Mouse (Mus musculus) spleen, embryonic (tissue): Measurements from ENCODE around the gene Psmd1.
"Not testable (repeated sequence)": the region's sequence is repeated elsewhere in the genome, so short reads cannot be mapped to it uniquely, and the experiment has no call there.

Experiments
- CTCF ChIA-PET: fragments of 350-600 bp; sonication (Branson Sonifier 250); formaldehyde crosslinking; loops from one replicate; lab custom pipeline; 2022; lab: Charles Lee

Gene Psmd1

DNA sequence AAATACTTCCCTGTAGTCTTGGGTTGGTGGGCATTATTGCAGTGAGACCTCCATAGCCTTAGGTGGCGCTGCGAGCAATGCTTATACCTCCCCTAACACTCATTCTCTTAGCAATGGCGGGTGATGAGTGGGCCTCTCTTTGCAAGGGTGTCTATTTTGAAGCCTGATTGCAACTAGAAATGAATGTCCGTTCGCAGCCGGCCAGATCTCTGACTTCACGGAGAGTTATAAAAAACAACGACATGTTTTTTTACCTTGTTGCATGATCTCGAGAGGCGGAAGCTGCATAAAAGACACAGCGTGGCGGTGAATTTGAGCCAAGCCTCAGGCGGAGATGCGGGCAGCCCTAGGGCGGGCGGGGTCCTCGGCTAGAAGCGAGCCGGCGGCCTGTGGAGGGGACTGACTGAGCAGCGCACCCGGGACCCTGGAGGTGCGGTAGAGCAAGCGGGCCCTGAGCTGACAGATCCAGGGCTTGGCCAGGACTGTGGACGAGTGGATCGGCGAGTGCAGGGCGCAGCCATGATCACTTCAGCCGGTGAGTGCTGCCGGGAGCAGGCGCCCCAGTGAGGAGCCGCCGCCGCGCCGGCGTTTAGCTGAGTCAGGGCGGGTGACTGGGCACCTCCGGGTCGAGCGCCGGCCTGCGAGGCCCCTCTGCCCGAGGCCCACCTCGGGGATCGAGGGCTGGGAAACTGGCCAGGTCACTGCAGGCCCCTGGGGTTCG is at the start of gene Psmd1:
TSS of gene Psmd1 (plus strand) at position 117 of the 721 bp plus-strand sequence.
- CTCF ChIA-PET: interaction anchor here (0.7 kb wide), 1 partner anchor 330 kb away, joined by 4 read pairs; no protein-coding TSS in a partner anchor

DNA sequence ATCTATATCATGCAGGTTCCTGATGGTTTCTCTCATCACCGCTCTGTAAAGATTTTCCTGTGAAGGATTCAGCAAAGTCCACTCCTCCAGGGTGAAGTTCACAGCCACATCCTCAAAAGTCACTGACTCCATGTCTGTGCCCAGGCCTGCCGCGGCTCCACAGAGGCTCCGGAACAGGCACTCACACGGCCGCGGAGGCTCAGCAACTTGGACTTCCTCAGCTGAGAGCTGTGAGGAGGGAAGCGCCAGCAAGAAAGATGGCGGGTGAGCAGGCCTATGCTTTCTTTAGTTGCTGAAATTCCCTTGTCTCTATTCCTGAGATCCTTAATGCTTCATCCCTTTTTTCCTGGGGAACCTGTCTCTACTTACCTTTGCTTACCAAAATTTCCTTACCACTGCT is 48.4 kb upstream of the Psmd1 start:
- CTCF ChIA-PET: not testable (repeated sequence)

DNA sequence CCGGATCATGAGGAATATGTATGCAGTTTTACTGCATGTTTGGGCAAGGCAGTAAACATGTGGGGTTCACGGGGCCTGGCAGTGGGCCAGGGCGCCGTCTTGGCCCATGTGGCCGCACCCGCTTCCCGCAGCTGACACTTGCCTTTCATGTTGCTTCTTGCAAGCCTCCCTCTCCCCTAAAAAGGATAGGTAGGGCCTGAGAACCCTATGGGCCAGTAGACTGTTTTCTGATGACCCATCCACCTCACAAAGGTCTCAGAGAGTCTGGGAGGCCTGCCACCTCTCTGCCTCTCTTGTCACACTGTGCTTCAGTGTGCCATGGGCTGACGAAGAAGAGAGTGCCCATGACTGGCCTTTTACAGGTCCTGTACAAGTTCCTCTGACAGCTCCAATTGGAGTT is 47.7 kb upstream of the Psmd1 start, which contains the start of gene Spata3:
TSS of gene Spata3 (plus strand) at position 301 of the 400 bp plus-strand sequence.
- CTCF ChIA-PET: no interaction called here

DNA sequence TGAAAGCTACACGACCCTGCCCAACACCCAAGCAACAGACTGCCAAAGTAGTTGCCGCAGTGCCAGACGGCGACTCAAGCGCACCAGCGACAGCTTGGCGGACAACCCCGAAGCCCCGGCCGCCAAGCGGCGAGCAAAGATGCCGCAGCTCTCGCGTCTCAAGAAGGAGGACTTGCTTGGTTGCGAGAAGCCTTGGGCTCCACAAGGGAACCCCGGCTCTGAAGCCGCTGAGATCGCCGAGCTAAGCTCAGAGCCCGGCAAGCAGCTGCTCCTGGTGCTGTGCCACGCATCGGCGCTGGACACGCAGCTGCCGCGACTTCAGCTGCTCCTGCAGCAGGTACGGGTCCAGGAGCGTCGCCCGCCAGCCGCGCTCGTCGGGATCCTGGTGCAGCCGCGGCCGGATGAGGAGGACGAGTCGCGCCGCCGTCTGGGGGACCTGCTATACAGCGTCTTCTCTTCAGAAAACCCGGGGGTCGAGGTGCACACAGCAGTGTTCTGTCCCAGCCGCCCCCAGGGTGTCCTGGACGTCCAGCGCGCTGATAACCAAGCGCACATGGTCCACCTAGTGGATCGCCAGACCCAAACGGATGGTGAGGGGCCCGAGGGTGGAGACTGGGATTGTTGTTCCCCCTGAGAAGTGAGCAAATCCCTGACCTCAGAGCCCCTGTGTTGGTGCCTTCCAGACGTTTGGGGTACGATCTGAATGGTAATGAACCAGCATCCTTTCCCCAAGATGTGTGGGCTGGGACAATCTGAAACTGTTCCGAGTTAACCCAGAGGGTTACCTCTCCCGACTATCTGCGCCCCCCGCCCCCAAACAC is 45.7 kb upstream of the Psmd1 start:
- CTCF ChIA-PET: no interaction called here

DNA sequence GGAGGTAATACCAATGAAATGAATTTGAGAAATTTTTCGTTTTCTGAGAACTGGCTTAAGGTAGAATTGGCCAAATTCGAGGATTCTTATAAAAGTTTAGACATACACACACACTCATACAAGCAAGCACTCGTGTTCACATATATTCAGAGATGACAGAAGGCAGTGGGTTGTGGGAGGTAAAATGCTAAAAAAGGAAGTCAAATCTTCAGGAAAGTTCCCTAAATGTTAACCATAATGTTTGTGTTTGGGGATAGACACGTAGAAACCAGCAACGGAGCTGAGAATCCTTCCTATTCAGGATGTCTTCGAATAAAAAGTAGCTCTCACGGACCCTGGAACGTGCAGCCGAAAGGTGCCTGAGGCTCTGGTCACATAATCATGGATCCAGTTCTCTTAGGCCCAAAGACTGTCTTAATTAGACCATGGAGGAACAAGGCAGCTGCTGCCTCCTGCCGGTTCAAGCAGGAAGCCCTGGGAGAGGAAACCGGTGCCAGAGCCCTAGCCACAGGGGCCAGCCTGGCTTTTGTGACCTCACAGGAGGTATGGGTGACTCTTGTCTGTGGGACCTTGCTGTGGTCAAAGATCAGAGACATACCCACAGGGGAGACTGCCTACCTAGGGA is 42.7 kb upstream of the Psmd1 start:
- CTCF ChIA-PET: interaction anchor here (1.1 kb wide), 1 partner anchor 66 kb away, joined by 4 read pairs; no protein-coding TSS in a partner anchor

DNA sequence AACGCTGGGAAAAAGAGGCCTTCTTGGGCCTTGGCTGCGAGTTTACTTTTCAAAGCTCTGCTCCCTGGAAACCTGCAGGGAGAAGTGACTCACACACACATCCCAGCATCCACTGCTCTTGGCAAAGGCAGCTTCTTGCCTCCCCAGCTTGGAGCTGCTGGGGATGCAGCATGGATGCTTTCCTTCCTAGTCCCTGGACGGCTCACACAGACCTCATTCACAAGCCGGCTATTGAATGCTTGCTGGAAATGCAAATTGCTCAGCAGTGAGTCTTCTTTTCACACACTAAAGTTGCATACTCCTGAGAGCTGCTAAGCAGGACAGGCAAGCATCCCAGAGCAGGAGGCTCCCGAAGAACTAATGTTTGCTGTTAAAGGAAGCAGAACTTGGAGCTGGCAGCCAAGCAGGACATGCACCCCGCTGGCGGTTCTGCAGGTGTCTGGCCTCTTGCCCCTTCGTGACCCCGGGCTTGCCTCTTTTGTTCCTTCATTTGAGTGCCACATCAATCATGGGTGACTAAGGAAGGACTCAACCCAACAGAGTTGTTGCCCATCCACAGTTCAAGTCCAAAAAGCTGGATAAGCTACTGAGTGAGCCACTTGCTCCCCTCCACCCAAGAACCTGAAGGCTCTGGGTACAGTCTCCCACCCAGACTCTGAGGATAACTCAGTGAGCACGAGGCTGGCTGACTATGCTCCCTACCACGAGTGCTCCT is 31.8 kb upstream of the Psmd1 start:
- CTCF ChIA-PET: no interaction called here

DNA sequence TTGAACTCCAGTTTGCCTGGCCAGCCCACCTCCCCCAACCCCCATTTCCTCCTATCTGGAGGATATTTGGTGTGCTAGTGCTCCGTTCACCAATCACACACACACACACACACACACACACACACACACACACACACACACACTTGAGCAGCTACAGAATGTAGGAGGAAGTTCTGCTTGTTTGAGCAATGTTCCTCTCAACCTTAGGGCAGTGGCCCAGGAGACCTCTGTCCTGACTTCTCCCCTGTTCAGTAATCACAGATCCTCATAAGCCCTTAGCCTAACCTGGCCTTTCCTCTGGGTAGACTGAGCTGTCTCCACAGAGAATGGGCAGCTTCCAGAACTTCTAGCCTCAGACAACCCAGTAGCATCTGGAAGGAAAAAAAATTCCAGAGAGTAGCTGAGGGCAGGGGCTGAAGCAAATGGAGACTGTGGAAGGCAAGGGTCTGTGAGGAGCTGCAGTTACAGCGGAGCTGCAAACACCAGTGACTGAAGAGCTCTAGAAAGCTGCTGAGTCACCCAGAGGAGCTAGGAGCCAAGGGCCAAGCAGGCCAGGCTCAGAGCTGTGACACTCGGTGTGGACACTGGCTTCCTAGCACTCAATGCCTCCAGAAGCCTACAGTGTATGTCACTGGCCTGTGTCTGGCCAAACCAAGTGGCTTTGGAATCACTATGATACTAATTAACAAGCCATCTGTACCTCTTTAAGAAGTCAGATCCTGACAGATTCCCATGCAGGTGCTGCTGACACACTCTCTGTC is 25.8 kb upstream of the Psmd1 start:
- CTCF ChIA-PET: no interaction called here

DNA sequence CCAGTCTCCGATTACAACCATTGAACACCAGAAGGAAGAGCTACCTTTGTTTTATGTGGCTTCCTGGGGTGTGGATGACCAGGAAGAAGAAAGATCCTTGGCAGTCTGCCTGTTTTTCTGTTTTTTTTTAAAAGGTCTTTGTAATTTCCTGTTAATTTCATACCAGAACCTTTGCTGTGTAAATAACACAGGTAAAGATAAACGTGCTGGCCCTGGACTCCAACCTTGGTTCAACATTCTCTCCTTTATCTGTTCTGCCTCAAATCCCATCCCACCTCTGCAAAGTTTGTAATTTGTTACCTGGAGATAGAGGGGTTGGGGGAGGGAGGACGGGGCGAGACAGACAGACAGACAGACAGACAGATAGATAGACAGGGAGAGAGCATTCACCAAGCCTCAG is 24.1 kb upstream of the Psmd1 start:
- CTCF ChIA-PET: no interaction called here

DNA sequence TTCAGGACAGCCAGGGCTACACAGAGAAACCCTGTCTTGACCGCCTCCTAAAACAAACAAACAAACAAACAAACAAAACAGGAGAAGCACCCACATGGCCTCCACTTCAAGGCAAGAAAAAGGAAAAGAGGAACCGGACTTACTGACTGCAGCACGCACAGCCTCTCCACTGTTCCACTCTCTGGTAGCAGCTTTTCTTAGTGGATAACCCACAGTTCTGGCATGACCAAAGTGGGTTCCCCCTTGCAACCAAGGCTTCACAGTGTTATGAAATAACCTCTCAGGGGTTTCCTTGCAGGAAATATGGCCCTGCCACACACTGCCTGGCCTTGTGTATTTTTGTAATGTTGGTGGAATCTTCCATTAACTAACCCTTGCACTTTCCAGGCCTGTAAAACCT is 23.4 kb upstream of the Psmd1 start:
- CTCF ChIA-PET: no interaction called here

DNA sequence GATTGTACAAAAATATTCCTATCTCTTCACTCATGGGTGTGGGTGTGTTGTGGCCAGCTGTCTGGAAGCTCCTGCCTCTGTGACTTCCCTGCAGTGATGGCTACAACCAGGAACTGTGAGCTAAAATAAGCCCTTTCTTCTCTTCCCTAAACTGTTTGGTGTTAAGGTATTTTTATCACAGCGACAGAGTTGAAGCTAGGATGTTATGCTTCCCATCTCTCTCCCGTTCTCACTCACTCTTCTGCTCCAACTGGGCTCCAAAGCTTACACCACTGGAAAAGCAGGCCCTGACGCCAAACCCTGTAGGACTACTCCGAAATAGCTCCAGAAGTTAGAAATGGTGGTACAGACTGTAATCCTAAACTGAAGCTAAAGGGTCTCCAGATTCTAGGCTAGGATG is 19.1 kb upstream of the Psmd1 start:
- CTCF ChIA-PET: no interaction called here

DNA sequence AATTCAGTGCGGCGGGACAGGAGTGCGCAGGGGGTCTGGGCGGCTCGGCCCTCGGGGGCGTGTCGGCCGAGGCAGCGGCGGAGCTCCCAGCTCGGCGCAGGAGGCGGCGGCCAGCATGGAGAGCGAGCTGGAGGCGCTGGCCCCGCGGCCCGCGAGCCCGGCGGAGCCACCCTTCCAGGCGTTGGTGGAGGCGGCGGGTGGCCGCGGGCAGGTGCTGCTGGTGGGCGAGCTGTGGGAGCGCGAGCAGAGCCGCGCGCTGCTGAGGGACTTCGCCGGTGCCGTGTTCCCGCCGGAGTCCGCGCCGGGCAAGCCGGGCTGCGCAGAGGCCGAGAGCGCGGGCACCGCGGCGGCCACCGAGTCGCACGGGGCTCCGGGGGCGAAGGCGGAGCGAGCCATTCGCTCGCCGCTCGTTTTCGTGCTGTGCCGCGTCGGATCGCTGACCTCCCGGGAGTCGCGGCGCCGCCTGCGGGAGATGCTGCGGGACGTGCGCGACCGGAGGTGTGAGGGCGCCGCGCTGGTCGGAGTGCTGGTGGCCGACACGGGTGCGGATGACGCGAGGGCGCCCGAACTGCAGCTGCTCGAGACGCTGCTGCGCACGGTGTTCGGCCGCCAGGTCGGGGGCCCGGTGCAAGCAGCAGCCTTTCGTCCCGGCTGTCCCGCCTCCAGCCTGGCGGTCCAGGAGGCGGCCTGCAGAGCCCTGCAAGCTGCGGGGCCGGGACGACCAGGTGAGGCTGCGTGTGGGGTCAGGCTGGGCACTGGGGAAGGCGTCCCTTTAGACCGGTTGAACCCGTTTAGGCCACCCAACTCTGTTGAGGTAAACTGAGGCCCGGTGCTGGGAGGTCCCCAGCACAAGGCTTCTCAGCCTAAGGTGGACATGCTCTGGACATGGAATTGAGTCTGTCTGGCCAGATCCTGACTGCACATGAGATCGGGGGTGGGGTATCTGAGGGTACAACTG is 18.1 kb upstream of the Psmd1 start, which contains the start of gene 2810459M11Rik:
TSS of gene 2810459M11Rik (plus strand) at position 16 of the 958 bp plus-strand sequence.
- CTCF ChIA-PET: no interaction called here

DNA sequence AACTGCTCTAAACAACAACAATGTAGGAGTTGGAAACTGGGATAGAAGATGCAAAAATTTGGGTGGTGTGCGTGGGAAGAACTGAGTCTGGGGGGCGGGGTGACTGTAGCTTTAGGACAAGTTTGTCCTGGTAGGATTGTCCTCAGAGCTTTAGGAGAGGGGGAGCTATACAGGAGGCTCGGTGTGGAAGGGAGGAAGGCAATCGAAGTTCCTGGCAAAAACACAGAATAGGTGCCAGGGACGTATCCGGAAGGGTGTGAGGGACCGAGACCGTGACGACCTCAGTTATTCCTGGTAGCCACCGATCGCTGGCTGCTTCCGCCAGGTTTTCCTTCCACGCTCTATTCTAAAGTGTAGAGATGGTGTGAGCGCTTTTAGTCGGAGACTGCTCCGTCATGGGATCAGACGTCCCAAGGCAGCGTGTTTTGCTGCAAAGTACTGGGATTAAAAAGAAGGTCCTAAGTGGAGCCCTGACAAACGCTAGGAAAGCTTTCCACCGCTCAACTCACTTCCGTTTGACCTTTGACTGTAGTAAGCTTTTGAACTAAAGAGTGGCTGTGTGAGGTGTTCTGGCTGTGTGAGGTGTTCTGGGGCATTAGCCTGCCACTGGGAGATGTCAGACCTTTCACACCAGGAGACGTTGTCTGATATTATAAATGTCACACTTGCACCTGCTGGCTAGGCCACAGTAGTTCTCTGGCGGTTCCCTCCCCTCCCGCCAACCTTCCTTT is 17.2 kb upstream of the Psmd1 start:
- CTCF ChIA-PET: interaction anchor here (0.6 kb wide), 1 partner anchor 36 kb away, joined by 3 read pairs; no protein-coding TSS in a partner anchor

DNA sequence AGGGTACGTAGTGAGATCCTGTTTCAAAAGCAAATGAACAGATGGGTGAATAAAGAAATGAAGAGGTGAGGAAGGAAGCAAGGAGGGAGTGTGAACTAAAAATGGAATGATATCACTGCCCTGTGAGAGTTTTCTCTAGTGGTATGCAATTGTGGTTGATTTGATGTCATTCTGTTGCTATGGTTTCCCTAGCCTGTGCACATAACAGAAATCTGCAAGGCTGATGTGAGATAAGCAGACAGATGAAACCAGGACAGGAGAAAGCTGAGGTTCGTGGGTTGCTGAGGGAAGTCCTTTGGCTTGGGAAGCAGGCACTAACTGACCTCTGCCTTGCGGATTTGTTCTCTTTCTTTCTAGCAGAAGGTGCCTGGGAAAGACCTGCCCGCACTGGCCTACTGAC is 16.0 kb upstream of the Psmd1 start:
- CTCF ChIA-PET: no interaction called here

DNA sequence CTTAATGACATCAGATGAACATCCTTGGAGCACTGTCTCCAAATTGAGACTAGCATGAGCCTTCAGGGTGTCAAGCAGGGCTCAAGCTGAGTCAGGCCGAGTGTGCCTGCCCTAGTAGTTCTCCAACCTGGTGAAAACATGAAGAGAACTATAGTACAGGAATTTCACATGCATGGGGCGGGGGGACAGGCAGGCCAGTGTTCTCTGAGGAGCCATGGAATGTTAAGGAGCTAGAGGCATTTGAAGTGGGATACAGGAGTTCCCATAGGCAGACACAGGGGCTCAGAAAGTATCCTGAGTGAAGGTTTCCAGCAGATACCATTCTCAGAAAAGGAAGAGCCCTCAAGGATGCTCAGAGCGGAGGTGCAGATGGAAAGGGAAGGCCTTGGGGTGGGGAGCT is 15.4 kb upstream of the Psmd1 start:
- CTCF ChIA-PET: no interaction called here

DNA sequence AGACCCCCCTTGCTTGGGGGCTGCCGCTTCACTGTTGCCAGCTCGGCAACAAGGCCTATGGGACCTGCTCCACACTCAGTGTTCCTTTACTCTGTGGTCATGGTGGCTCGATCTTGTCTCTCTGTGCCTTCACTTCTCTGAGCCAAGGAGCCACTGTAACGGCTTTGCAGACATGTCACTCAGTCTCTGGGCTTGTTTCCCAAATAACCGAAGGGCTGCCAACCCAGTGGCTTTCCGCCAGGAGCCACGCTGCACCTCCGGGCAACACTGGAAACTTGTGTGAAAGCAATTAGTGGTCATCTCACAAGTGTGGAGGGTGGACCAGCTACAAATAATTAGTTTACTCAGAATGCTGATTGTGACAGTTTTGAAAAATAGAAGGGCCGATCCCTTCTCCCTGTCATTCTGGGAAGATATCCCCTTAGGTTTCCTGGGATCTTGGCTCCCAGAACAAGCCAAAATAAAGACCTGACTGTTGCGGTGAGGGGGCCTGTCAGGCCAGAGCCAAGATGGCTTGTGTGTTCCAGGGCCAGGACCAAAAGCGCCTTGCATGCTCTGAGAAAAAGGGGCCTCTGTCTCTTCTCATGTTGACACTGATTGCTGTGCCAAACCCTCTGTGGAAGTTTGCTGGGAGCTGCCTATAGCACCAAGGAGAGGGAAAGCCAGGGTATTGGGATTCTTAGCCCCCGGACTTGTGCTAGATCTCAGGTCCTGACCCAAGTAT is 10.8 kb upstream of the Psmd1 start:
- CTCF ChIA-PET: no interaction called here

DNA sequence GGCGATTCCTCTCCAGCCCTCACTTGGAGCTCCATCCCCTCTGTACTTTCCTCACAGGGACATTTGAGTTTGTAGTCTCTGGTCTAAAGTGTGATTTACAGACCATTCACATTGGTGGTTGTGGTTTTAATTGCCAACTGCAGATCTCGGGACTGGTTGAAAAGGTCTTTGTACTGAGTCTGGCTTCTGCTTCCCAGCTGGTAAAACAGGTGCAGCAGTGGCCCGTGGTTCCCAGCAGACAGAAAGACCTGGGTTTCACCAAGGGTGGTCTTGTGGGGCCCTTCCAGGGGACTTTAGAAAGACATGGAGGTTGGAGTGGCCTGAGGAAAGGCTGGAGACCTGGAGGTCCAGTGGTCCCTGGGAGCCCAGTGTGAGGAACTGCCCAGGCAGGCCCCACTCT is 9.2 kb upstream of the Psmd1 start:
- CTCF ChIA-PET: no interaction called here

DNA sequence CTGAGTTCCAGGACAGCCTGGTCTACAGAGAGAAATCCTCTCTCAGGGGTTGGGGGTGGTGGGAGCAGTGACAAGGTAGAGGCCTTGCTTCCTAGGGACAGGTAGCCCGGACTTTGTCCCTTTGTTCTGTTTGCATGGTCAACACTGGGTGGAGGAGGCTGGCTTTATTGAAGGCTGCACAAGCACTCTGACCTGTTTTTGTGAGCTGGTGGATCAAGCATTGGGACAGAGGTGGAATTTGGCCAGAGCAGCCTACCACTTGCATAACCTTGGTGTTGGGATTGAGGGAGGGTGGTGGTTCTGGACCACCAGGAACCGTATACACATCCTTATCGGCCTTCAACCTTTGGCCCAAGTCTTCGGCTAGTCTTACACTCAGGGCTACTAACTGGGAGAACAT is 7.9 kb upstream of the Psmd1 start:
- CTCF ChIA-PET: no interaction called here
